Mouse (Mus musculus): ENCODE measurements at regions not wholly inside any gene's neighbourhood (a gene's known extent, or its start where the extent isn't known, plus 50 kb on each side); places are given as distances from the start of the nearest gene placed in this dataset.

DNA sequence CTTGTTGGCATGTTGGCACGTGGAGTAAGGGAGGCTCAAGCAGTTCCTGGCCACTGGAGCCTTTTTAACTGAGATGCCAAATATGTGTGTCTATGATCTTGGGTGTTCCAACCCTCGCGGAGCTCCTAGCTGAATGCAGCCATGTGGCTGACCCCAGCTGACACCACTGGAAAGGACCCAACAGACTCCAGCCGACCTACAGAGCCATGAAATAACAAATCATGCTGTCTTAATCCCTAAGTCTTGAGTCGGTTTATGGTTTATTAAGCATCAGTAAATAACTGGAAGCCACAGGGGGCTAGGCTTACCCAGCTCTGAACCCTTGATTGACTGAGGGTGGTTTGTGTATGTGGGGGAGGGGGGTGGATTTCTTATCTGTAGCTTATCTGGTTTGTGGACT lies 293.2 kb downstream of the Lyplal1 start:
- H3K4me2 ChIP-seq (ENCODE audit: low read depth, low read length) = no peak overlapping the region
- H3K4me1 ChIP-seq (ENCODE audit: control insufficient read depth, insufficient read depth) = no peaks in the 10 kb centered on the region
- no peak for TF ChIP-seq CTCF (IDR thresholded peaks at IDR 0.05; ENCODE audit: low read depth)
- DNase-seq (ENCODE audit: low spot score) (no peak), ATAC-seq (ENCODE audit: insufficient read depth, low read depth) (no peak)
- no peaks in the 10 kb centered on the region for H3K27me3 ChIP-seq (ENCODE audit: control insufficient read depth, insufficient read depth, low read length)
- H3K4me3 ChIP-seq (ENCODE audit: low read depth, low read length) = no peak overlapping the region
- no peaks in the 10 kb centered on the region for H3K36me3 ChIP-seq (replicated peaks; ENCODE audit: control insufficient read depth, insufficient read depth, low read length)
- no peak overlapping the region for H3K9ac ChIP-seq (replicated peaks; ENCODE audit: low read depth, low read length)
- H3K27ac ChIP-seq (ENCODE audit: low read depth) = no peak overlapping the region
- no peaks in the 10 kb centered on the region for H3K9me3 ChIP-seq (replicated peaks; ENCODE audit: control insufficient read depth, low read length)
- 33% methylated on average over 5 of the region's 5 CpGs for WGBS

GRCm38 (mm10) chr1:185827986-185828385 lies 289.1 kb downstream of the Lyplal1 start:
- DNase-seq (ENCODE audit: low spot score) (no peak), ATAC-seq (ENCODE audit: insufficient read depth, low read depth) (no peak)
- TF ChIP-seq EP300 (IDR thresholded peaks at IDR 0.05; ENCODE audit: low read depth) = no peak
- no peak for TF ChIP-seq CTCF (IDR thresholded peaks at IDR 0.05; ENCODE audit: low read depth)
- no peak overlapping the region for H3K27ac ChIP-seq (ENCODE audit: low read depth)
- H3K36me3 ChIP-seq (replicated peaks; ENCODE audit: control insufficient read depth, insufficient read depth, low read length) = no peaks in the 10 kb centered on the region
- H3K4me3 ChIP-seq (ENCODE audit: low read depth, low read length) = no peak overlapping the region
- no peaks in the 10 kb centered on the region for H3K9me3 ChIP-seq (replicated peaks; ENCODE audit: control insufficient read depth, low read length)
- H3K27me3 ChIP-seq (ENCODE audit: control insufficient read depth, insufficient read depth, low read length) = no peaks in the 10 kb centered on the region
- H3K4me2 ChIP-seq (ENCODE audit: low read depth, low read length) = no peak overlapping the region
- H3K9ac ChIP-seq (replicated peaks; ENCODE audit: low read depth, low read length) = no peak overlapping the region
- WGBS = 53% methylated on average over 2 of the region's 2 CpGs
- H3K4me1 ChIP-seq (ENCODE audit: control insufficient read depth, insufficient read depth) = no peaks in the 10 kb centered on the region

DNA sequence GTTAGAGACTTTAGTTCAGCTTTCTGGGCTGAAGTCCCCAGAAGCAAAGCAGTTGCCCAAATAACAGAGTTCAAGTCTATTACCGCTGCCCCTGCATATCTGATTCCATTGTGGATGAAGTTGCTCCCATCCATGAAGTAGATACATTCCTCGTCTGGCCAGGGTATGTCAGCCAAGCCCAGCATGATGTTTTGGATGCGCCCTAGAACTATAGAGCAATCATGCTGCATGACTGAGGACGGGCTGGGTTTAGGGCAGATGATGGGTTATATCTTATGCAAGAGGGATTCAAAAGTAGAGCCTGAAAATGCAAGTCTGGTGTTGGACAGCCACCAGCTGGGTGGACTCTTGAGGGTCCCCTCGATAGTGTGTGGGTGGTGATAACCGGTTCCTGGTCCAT lies 288.6 kb downstream of the Lyplal1 start:
- no peak overlapping the region for H3K27ac ChIP-seq (ENCODE audit: low read depth)
- WGBS = 82% methylated on average over 6 of the region's 6 CpGs

DNA sequence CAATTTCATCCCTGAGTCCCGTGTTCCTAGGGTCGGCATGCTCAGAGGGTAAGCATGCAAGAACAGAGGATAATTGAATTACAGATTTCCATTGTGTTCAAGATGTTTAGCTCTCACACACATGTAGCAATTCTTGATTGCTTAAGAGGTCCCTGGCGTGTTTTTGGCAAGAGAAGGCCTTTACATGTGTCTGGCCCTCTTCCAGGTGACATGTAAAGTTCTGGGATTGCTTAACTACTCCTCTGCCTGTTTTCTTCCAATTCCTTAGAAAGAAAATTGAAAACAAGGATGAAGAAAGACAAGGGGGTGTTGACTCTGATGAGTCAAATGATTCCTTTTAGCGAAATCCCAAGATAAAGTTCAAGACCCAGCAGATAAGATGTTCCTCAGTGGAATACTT lies 285.1 kb downstream of the Lyplal1 start:
- no peak overlapping the region for H3K9ac ChIP-seq (replicated peaks; ENCODE audit: low read depth, low read length)
- H3K4me2 ChIP-seq (ENCODE audit: low read depth, low read length) = no peak overlapping the region
- no peaks in the 10 kb centered on the region for H3K4me1 ChIP-seq (ENCODE audit: control insufficient read depth, insufficient read depth)
- H3K4me3 ChIP-seq (ENCODE audit: low read depth, low read length) = no peak overlapping the region
- no peak for TF ChIP-seq CTCF (IDR thresholded peaks at IDR 0.05; ENCODE audit: low read depth)
- TF ChIP-seq EP300 (IDR thresholded peaks at IDR 0.05; ENCODE audit: low read depth) = no peak
- DNase-seq (ENCODE audit: low spot score) (peak; percentile 18), ATAC-seq (ENCODE audit: insufficient read depth, low read depth) (no peak)
- H3K27me3 ChIP-seq (ENCODE audit: control insufficient read depth, insufficient read depth, low read length) = no peaks in the 10 kb centered on the region
- H3K36me3 ChIP-seq (replicated peaks; ENCODE audit: control insufficient read depth, insufficient read depth, low read length) = no peaks in the 10 kb centered on the region
- H3K27ac ChIP-seq (ENCODE audit: low read depth) = no peak overlapping the region
- H3K9me3 ChIP-seq (replicated peaks; ENCODE audit: control insufficient read depth, low read length) = no peaks in the 10 kb centered on the region
- 66% methylated on average over 4 of the region's 4 CpGs for WGBS

More for the DNA sequence above, 288.6 kb downstream of the Lyplal1 start:
- no peaks in the 10 kb centered on the region for H3K4me1 ChIP-seq (ENCODE audit: control insufficient read depth, insufficient read depth)
- H3K36me3 ChIP-seq (replicated peaks; ENCODE audit: control insufficient read depth, insufficient read depth, low read length) = no peaks in the 10 kb centered on the region
- H3K4me3 ChIP-seq (ENCODE audit: low read depth, low read length) = no peak overlapping the region
- no peak overlapping the region for H3K9ac ChIP-seq (replicated peaks; ENCODE audit: low read depth, low read length)
- no peaks in the 10 kb centered on the region for H3K9me3 ChIP-seq (replicated peaks; ENCODE audit: control insufficient read depth, low read length)
- ATAC-seq (ENCODE audit: insufficient read depth, low read depth) (no peak), DNase-seq (ENCODE audit: low spot score) (no peak)
- TF ChIP-seq EP300 (IDR thresholded peaks at IDR 0.05; ENCODE audit: low read depth) = no peak
- TF ChIP-seq CTCF (IDR thresholded peaks at IDR 0.05; ENCODE audit: low read depth) = no peak
- no peak overlapping the region for H3K4me2 ChIP-seq (ENCODE audit: low read depth, low read length)
- H3K27me3 ChIP-seq (ENCODE audit: control insufficient read depth, insufficient read depth, low read length) = no peaks in the 10 kb centered on the region

DNA sequence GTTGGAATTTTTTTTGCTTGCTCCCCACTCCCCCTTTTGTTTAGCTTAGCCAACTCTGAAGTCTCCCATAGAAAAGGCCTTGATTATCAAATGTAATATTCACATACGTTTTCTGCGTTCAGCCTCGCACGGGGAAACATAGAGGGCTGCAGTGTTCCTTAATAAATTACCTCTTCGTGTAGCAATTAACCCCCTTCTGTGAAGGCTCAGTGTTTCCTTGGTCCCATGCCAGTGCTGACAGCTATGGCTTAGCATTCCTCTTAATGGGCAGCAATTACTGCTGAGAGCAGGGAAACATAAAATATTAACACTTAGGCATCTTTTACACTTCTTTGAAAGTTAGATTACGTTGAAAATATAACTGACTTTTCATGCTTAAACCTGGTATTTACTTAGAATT lies 282.9 kb downstream of the Lyplal1 start:
- DNase-seq (ENCODE audit: low spot score) = no peak
- ATAC-seq (ENCODE audit: insufficient read depth, low read depth) = no peak
- WGBS = 63% methylated on average over 6 of the region's 6 CpGs
- H3K4me1 ChIP-seq (ENCODE audit: control insufficient read depth, insufficient read depth) = no peaks in the 10 kb centered on the region
- no peaks in the 10 kb centered on the region for H3K36me3 ChIP-seq (replicated peaks; ENCODE audit: control insufficient read depth, insufficient read depth, low read length)
- no peak overlapping the region for H3K4me3 ChIP-seq (ENCODE audit: low read depth, low read length)
- H3K4me2 ChIP-seq (ENCODE audit: low read depth, low read length) = no peak overlapping the region
- no peak overlapping the region for H3K27ac ChIP-seq (ENCODE audit: low read depth)
- no peaks in the 10 kb centered on the region for H3K27me3 ChIP-seq (ENCODE audit: control insufficient read depth, insufficient read depth, low read length)
- no peaks in the 10 kb centered on the region for H3K9me3 ChIP-seq (replicated peaks; ENCODE audit: control insufficient read depth, low read length)
- TF ChIP-seq CTCF (IDR thresholded peaks at IDR 0.05; ENCODE audit: low read depth) (no peak), EP300 (IDR thresholded peaks at IDR 0.05; ENCODE audit: low read depth) (no peak)
- no peak overlapping the region for H3K9ac ChIP-seq (replicated peaks; ENCODE audit: low read depth, low read length)

DNA sequence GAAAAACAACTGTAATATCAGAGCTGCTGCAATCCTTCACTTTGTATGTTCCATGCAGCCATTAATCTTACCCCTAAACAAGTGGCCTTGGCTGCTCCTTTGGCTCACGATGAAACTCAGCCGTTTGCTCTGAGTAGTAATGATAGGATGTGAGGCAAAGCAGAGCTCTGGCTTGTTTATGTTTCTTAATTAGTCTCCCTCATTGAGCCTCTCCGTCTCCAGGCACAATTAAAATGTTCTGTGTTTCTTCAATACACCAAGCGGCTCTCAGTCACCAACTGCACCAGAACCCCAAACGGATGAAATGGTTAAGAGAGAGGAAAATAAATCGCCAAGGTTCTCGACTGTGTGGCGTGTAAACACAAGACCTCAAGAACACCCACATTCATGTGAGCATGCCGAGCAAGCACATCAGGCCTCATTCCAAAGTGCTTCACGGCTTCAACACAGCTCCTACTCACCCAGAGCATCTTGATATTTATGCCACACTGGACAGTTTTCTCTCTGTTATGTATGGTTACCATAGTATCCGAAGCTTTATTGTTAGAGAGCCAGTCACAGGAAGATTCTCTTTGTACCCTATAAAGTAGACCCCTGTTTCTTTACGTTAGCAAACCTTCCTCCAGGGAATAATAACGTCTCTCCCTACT lies 280.4 kb downstream of the Lyplal1 start:
- Histone ChIP-seq H3K9me3 (replicated peaks; ENCODE audit: control insufficient read depth, low read length) (no peaks in the 10 kb centered on the region), H3K27ac (ENCODE audit: low read depth) (no peak overlapping the region), H3K27me3 (ENCODE audit: control insufficient read depth, insufficient read depth, low read length) (no peaks in the 10 kb centered on the region), H3K4me1 (ENCODE audit: control insufficient read depth, insufficient read depth) (no peaks in the 10 kb centered on the region), H3K9ac (replicated peaks; ENCODE audit: low read depth, low read length) (no peak overlapping the region), H3K4me2 (ENCODE audit: low read depth, low read length) (no peak overlapping the region), H3K4me3 (ENCODE audit: low read depth, low read length) (no peak overlapping the region), H3K36me3 (replicated peaks; ENCODE audit: control insufficient read depth, insufficient read depth, low read length) (no peaks in the 10 kb centered on the region)
- ATAC-seq (ENCODE audit: insufficient read depth, low read depth) (no peak), DNase-seq (ENCODE audit: low spot score) (no peak)
- no peak for TF ChIP-seq CTCF (IDR thresholded peaks at IDR 0.05; ENCODE audit: low read depth)
- no peak for TF ChIP-seq EP300 (IDR thresholded peaks at IDR 0.05; ENCODE audit: low read depth)
- WGBS = 64% methylated on average over 13 of the region's 13 CpGs
